Mouse (Mus musculus) gastrocnemius, adult 8-10 months (tissue): ENCODE results near the gene Grhpr. TPM values are rescaled to one million over a fixed set of nuclear protein-coding genes. Genes with fewer than 3 reads are reported as not detected.
"Not testable (repeated sequence)": the region's sequence is repeated elsewhere in the genome, so short reads cannot be mapped to it uniquely, and the experiment has no call there.

Source experiments
- DNase-seq, 2 experiments: peaks; one replicate each; pipeline ENCODE4 v3.0.0; 2022; ENCODE audit warnings: low spot score in 2 of 2
- total RNA-seq, 4 experiments: library from RNA; stranded (reverse); gene quantifications; 2 replicates each; pipeline ENCODE4 v1.2.4; 2022

The Grhpr gene
- total RNA-seq, 4 experiments from 2014 or later = 21.2 to 29.7 (median 26.3) TPM

- no peak for DNase-seq
Observed at GRCm38 (mm10) chr4:44973871-44974270, 7.3 kb upstream of the Grhpr start.

GRCm38 (mm10) chr4:44974331-44974730, 6.9 kb upstream of the Grhpr start:
- no peak for DNase-seq

- no peak for DNase-seq
Observed at GRCm38 (mm10) chr4:44976026-44976615, 5.1 kb upstream of the Grhpr start.

- DNase-seq = no peak
Observed at GRCm38 (mm10) chr4:44976921-44977710, 4.1 kb upstream of the Grhpr start.

- no peak for DNase-seq
Observed at GRCm38 (mm10) chr4:44978175-44978574, 3.0 kb upstream of the Grhpr start.

- no peak for DNase-seq
Observed at GRCm38 (mm10) chr4:44979794-44980338, 1.3 kb upstream of the Grhpr start.

- no peak for DNase-seq
Observed at GRCm38 (mm10) chr4:44981974-44982287, 736 bp downstream of the Grhpr start.

- no peak for DNase-seq
Observed at GRCm38 (mm10) chr4:44982440-44983130, 1.4 kb downstream of the Grhpr start.

GRCm38 (mm10) chr4:44983131-44983740, 2.0 kb downstream of the Grhpr start:
- DNase-seq = no peak

GRCm38 (mm10) chr4:44990560-44990959, 9.4 kb downstream of the Grhpr start:
- DNase-seq = no peak

GRCm38 (mm10) chr4:44992330-44992729, 11.1 kb downstream of the Grhpr start:
- DNase-seq = not testable (repeated sequence)

GRCm38 (mm10) chr4:44993179-44993578, 12.0 kb downstream of the Grhpr start:
- not testable (repeated sequence) for DNase-seq

- no peak for DNase-seq
Observed at GRCm38 (mm10) chr4:44993847-44994246, 12.7 kb downstream of the Grhpr start.

GRCm38 (mm10) chr4:44994776-44995175, 13.6 kb downstream of the Grhpr start:
- DNase-seq = no peak

- no peak for DNase-seq
Observed at GRCm38 (mm10) chr4:44998071-44998470, 16.9 kb downstream of the Grhpr start.

- DNase-seq = no peak
Observed at GRCm38 (mm10) chr4:45000001-45000400, 18.8 kb downstream of the Grhpr start.

GRCm38 (mm10) chr4:45005452-45005851, 24.3 kb downstream of the Grhpr start:
- no peak for DNase-seq

- DNase-seq = no peak
Observed at GRCm38 (mm10) chr4:45010806-45011415, 29.7 kb downstream of the Grhpr start.

- DNase-seq = peak; percentile 38 to 47
Observed at GRCm38 (mm10) chr4:45011581-45012104, 30.4 kb downstream of the Grhpr start.

- DNase-seq = peak; percentile 100
Observed at GRCm38 (mm10) chr4:45012105-45012975, 31.1 kb downstream of the Grhpr start, which contains the start of gene Zbtb5. Gene Zbtb5, minus strand, starts transcription at chr4:45012412.
